Mouse (Mus musculus): ENCODE data around the gene Ulk4.

GRCm38 (mm10) chr9:121316621-121317405 is 39.8 kb upstream of the Ulk4 start:
- TF ChIP-seq CTCF (IDR thresholded peaks at IDR 0.05; ENCODE audit: extremely low read depth, insufficient read depth, low read length) = no peak
- TF ChIP-seq POLR2A (IDR thresholded peaks at IDR 0.05; ENCODE audit: extremely low read depth, insufficient read depth, low read length) = no peak
